Mouse (Mus musculus) midbrain, postnatal 0 days (tissue): ENCODE measurements at regions not wholly inside any gene's neighbourhood (a gene's known extent, or its start where the extent isn't known, plus 50 kb on each side); places are given as distances from the start of the nearest gene placed in this dataset.
A peak's percentile ranks its signal among the peaks of the same experiment; 100 is the strongest.

Source experiments
- ATAC-seq: fragments of 200-750 bp; cut with Nextera tagmentation; 2 replicates; pipeline ENCODE4 v1.8.0; 2017; ENCODE audit warnings: moderate number of reproducible peaks, mild to moderate bottlenecking, moderate TSS enrichment, moderate library complexity; ENCODE audit not compliant: low FRiP score
- DNase-seq: peaks from one replicate; pipeline ENCODE4 v3.0.0-alpha.2; 2015; ENCODE audit warnings: low spot score
- H3K27ac ChIP-seq: fragments of 300-500 bp; sonication (generic); 2 replicates; pipeline ENCODE4 v1.5.1; 2014; ENCODE audit warnings: low read depth, mild to moderate bottlenecking, low read length, mixed read lengths
- H3K27me3 ChIP-seq: fragments of 300-500 bp; sonication (generic); 2 replicates; pipeline ENCODE4 v1.6.1; 2014; ENCODE audit warnings: low read length, control low read depth, mixed read lengths; ENCODE audit not compliant: insufficient read depth
- H3K36me3 ChIP-seq: fragments of 300-500 bp; sonication (generic); 2 replicates; pipeline ENCODE4 v1.6.1; 2014; ENCODE audit warnings: low read length, control low read depth, mixed read lengths; ENCODE audit not compliant: insufficient read depth
- H3K4me1 ChIP-seq: fragments of 300-500 bp; sonication (generic); 2 replicates; pipeline ENCODE4 v1.6.1; 2014; ENCODE audit warnings: mild to moderate bottlenecking, control low read depth, antibody characterized with exemption, low read length, mixed read lengths; ENCODE audit not compliant: insufficient read depth
- H3K4me2 ChIP-seq: fragments of 300-500 bp; sonication (generic); 2 replicates; pipeline ENCODE4 v1.6.1; 2014; ENCODE audit warnings: low read depth, mild to moderate bottlenecking, low read length, mixed read lengths; ENCODE audit not compliant: poor library complexity, severe bottlenecking
- H3K4me3 ChIP-seq: fragments of 300-500 bp; sonication (generic); 2 replicates; pipeline ENCODE4 v1.5.1; 2014; ENCODE audit warnings: low read depth, mild to moderate bottlenecking, low read length, moderate library complexity
- H3K9ac ChIP-seq: fragments of 300-500 bp; sonication (generic); replicated peaks from 2 replicates; pipeline ENCODE4 v1.6.1; 2014; ENCODE audit warnings: mild to moderate bottlenecking, low read length, moderate library complexity, mixed read lengths; ENCODE audit not compliant: poor library complexity, severe bottlenecking
- H3K9me3 ChIP-seq: fragments of 300-500 bp; sonication (generic); 2 replicates; pipeline ENCODE4 v1.6.1; 2016; ENCODE audit warnings: low read length, control low read depth
- CTCF ChIP-seq: IDR thresholded peaks from 2 replicates; pipeline ENCODE4 v1.5.1; 2016; ENCODE audit warnings: antibody characterized with exemption, mild to moderate bottlenecking
- WGBS: fragments of 180-500 bp; shearing (Covaris S2); extraction: QIAGEN DNeasy Blood & Tissue Kit; methylation state at CpG from one replicate; pipeline ENCODE4 v1.1.7; 2014; 5-methylcytosine and 5-hydroxymethylcytosine counted together

DNA sequence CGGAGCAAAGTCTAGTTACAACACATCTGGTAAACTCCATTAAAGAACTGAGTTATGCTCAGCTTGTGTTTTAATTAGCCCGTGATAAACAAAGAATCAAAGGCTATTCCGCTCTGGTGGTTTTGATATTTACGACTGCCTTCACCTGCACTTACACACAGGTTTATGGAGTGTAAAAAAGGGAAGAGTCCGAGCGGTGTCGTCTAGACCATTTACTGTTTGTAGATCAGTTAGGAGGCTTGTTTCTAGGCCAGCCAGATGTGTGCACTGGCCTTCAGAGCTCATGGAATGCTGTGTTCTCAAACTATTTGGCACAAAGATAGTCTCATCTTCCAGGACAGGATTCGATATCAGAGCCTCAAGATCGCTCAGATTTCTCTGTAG is 180.9 kb downstream of the Arrdc4 start:
- DNase-seq: no peak
- Histone ChIP-seq H3K36me3 (no peaks in the 10 kb centered on the region), H3K27ac (no peak overlapping the region), H3K4me2 (no peak overlapping the region), H3K4me1 (no peaks in the 10 kb centered on the region), H3K9ac (no peak overlapping the region), H3K9me3 (no peaks in the 10 kb centered on the region), H3K4me3 (no peak overlapping the region), H3K27me3 (no peaks in the 10 kb centered on the region; the same call in 1 of the 2 replicates)
- WGBS: 88% methylated on average over 9 of the region's 9 CpGs
- no peak for ATAC-seq
- no peak for TF ChIP-seq CTCF

DNA sequence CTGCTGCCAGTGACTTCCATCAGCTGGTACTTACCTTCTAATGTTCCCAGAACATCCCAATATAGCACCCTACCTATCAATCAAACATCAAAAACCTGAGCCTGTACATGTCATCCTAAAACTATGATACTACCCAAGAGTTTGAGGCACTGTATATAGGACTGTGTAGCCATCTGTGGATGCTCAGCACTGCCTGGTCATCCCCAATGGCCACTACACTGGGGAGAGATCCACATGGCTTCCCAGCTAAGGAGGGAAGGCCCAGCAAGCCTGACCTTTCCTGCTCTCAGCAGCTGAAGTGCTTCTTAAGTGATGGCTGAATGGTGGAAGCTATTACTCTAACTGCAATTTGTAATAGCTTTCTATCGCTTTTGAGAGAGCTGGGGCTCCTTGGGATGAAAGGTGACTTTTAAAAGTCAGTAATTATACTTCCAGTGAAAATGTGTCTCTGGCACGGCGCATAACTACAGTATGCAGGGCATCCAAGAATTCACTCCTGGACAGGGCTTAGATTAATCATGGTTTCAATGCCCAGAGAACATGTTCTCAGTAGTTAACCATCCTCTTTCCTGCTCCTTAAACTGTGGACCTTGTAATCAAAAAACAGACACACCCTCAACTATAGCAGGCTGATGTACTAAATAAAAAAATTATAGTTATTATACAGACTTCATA is 181.5 kb downstream of the Arrdc4 start:
- ATAC-seq: no peak

DNA sequence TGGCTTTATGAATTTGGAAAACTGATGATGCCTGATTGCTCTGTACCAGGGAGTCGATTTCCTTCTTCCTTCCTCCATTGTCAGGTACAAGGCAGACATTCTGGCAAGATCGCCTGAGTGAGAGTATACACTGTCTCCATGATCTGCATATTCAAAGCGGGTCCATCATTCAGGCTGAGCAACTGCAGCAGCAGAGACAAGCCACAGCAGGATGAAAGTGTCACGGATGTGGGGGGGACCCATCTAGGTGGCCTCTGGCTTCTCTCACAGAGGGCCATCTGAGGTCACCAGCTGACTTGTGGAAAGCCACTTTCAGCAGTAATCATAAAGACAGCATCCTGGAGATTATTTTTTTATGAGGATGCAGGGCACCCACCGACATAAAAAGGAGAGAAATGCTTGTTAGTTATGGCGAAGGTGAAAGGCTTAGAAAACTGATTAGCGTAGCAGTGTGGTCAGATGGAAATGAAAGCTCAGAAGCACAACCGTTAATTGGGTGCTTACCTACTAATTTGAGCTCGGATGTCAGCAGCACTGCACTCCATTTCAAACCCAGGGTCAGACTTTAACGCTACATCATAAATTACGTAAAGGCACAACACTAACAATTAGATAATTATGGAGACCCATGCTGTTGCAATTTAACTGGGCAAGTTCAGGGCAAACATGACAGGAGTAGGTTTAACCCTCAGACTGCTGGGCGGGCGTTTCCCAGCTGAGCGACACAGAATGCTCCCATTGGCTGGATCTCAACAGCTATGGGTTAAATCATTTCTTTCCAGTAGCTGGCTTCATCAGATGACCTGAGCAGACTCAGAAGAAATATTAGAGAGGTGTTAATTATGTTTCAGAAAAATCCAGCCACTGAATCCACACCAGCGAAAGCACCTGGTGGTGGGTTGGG is 189.3 kb downstream of the Arrdc4 start:
- no peaks in the 10 kb centered on the region for H3K27me3 ChIP-seq
- H3K4me1 ChIP-seq: no peaks in the 10 kb centered on the region
- WGBS: 61% methylated on average over 15 of the region's 15 CpGs
- H3K4me2 ChIP-seq: no peak overlapping the region
- no peak overlapping the region for H3K27ac ChIP-seq
- DNase-seq (no peak), ATAC-seq (no peak)
- TF ChIP-seq CTCF: no peak
- H3K9ac ChIP-seq: no peak overlapping the region
- H3K9me3 ChIP-seq: no peaks in the 10 kb centered on the region
- H3K36me3 ChIP-seq: no peaks in the 10 kb centered on the region
- H3K4me3 ChIP-seq: no peak overlapping the region

More for the DNA sequence above, 181.5 kb downstream of the Arrdc4 start:
- no peak for TF ChIP-seq CTCF
- H3K9ac ChIP-seq: no peak overlapping the region
- H3K4me3 ChIP-seq: no peak overlapping the region
- no peak for DNase-seq
- H3K4me2 ChIP-seq: no peak overlapping the region
- no peak overlapping the region for H3K27ac ChIP-seq
- H3K4me1 ChIP-seq: no peaks in the 10 kb centered on the region
- WGBS: 90% methylated on average over 3 of the region's 3 CpGs
- H3K36me3 ChIP-seq: no peaks in the 10 kb centered on the region
- H3K27me3 ChIP-seq: no peaks in the 10 kb centered on the region
- no peaks in the 10 kb centered on the region for H3K9me3 ChIP-seq

DNA sequence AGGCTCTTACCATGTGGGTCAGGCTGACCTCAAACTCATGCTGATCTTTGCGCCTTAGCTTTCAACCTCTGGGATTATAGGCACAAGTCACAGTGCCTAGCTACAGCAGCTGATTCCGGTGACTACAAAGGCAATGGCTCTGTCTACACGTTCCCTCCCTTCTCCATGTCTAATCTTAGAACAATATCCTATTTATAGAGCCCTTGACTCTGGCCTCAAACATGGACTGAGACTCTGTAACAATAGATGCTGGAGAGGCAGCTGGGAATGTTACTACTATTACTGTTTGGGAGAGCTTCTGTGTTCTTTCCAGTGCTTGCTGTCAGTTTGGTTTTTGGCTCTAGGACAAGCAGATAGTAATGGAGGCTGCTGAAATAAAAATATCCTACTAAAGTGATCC is 198.7 kb downstream of the Arrdc4 start:
- H3K36me3 ChIP-seq: no peaks in the 10 kb centered on the region
- ATAC-seq (no peak), DNase-seq (no peak)
- 24% methylated on average over 3 of the region's 3 CpGs for WGBS
- no peaks in the 10 kb centered on the region for H3K4me1 ChIP-seq
- no peaks in the 10 kb centered on the region for H3K9me3 ChIP-seq
- H3K27me3 ChIP-seq: no peaks in the 10 kb centered on the region
- H3K27ac ChIP-seq: no peak overlapping the region
- no peak overlapping the region for H3K4me3 ChIP-seq
- no peak for TF ChIP-seq CTCF
- H3K9ac ChIP-seq: no peak overlapping the region
- no peak overlapping the region for H3K4me2 ChIP-seq

DNA sequence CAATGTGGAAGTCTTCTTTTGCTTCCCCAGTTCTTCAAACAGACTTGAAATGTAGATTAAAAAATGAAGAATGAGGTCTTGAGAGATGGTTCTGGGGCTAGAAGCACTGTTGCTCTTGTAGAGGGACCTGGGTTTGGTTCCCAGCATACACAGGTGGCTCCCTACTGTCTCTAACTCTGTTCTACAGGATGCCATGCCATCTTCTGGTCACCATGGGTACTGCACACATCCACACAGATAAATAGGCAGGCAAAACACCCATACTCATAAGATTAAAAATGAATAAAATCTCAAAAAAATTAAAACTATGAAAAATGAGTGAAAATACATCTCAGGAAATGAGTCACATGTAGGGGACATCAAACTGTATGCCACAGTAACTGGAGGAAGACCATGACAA is 200.9 kb downstream of the Arrdc4 start:
- Histone ChIP-seq H3K27me3 (no peaks in the 10 kb centered on the region), H3K27ac (no peak overlapping the region), H3K9me3 (no peaks in the 10 kb centered on the region), H3K4me3 (no peak overlapping the region), H3K4me1 (no peaks in the 10 kb centered on the region), H3K9ac (no peak overlapping the region), H3K36me3 (no peaks in the 10 kb centered on the region), H3K4me2 (no peak overlapping the region)
- peak; percentile 31 for TF ChIP-seq CTCF
- DNase-seq (no peak), ATAC-seq (no peak)

DNA sequence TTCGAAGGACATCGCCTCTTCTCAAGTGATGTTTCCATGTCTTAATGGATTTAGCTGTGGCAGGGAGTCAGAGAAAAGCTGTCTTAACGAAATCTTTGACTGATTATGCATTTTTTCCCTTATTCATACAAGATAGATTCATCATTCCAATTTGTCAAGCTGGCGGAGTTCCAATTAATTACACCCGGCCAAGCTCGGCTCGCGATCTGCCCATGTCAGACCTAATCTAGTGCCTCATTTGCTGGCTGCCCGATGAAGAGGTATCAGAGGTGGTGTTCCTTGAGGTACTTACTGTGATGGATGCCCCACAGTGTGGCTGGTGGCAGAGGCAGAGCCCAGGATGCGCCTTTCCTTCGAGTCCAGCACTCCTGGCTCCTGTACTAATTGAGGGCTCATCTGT is 204.9 kb downstream of the Arrdc4 start:
- DNase-seq (peak; percentile 51), ATAC-seq (no peak)

More for the DNA sequence above, 204.9 kb downstream of the Arrdc4 start:
- WGBS: 64% methylated on average over 11 of the region's 11 CpGs
- Histone ChIP-seq H3K36me3 (no peaks in the 10 kb centered on the region), H3K27me3 (no peaks in the 10 kb centered on the region), H3K4me3 (no peak overlapping the region), H3K9me3 (no peaks in the 10 kb centered on the region), H3K27ac (no peak overlapping the region), H3K4me2 (no peak overlapping the region), H3K9ac (no peak overlapping the region), H3K4me1 (no peaks in the 10 kb centered on the region)
- no peak for TF ChIP-seq CTCF
